Mouse (Mus musculus): ENCODE measurements around the gene 1600014C23Rik. TPM values are rescaled to one million over a fixed set of nuclear protein-coding genes. Genes with fewer than 3 reads are reported as not detected.

Gene 1600014C23Rik
- polyA plus RNA-seq, 1 experiment from 2014 or later: not detected

- H3K27ac ChIP-seq (ENCODE audit: low read length): no peak overlapping the region
- H3K36me3 ChIP-seq (ENCODE audit: insufficient read depth, low read length): no peaks in the 10 kb centered on the region
- no peaks in the 10 kb centered on the region for H3K27me3 ChIP-seq (ENCODE audit: insufficient read depth, low read length)
- H3K4me2 ChIP-seq (replicated peaks; ENCODE audit: low read depth, low read length): no peak overlapping the region
- peaks cover 5% of the 10 kb centered on the region for H3K4me1 ChIP-seq (ENCODE audit: insufficient read depth, low read length)
- no peak overlapping the region for H3K9ac ChIP-seq (replicated peaks; ENCODE audit: low read length)
- no peak for ATAC-seq (ENCODE audit: low FRiP score, low TSS enrichment)
- WGBS: 79% methylated on average over 13 of the region's 13 CpGs
- H3K9me3 ChIP-seq (ENCODE audit: low read length): no peaks in the 10 kb centered on the region
- no peak overlapping the region for H3K4me3 ChIP-seq (ENCODE audit: low read length)
Measured at GRCm38 (mm10) chr17:45754186-45754862, 20.7 kb upstream of the 1600014C23Rik start.

- peaks cover 5% of the 10 kb centered on the region for H3K4me1 ChIP-seq (ENCODE audit: insufficient read depth, low read length)
- ATAC-seq (ENCODE audit: low FRiP score, low TSS enrichment): no peak
- no peak overlapping the region for H3K4me3 ChIP-seq (ENCODE audit: low read length)
- no peaks in the 10 kb centered on the region for H3K9me3 ChIP-seq (ENCODE audit: low read length)
- H3K27me3 ChIP-seq (ENCODE audit: insufficient read depth, low read length): no peaks in the 10 kb centered on the region
- H3K9ac ChIP-seq (replicated peaks; ENCODE audit: low read length): no peak overlapping the region
- H3K4me2 ChIP-seq (replicated peaks; ENCODE audit: low read depth, low read length): no peak overlapping the region
- no peak overlapping the region for H3K27ac ChIP-seq (ENCODE audit: low read length)
- WGBS: 35% methylated on average over 11 of the region's 11 CpGs
- H3K36me3 ChIP-seq (ENCODE audit: insufficient read depth, low read length): no peaks in the 10 kb centered on the region
Measured at GRCm38 (mm10) chr17:45752678-45753077, 19.0 kb upstream of the 1600014C23Rik start.

- H3K9ac ChIP-seq (replicated peaks; ENCODE audit: low read length): no peak overlapping the region
- H3K4me1 ChIP-seq (ENCODE audit: insufficient read depth, low read length): peaks cover 7% of the 10 kb centered on the region
- WGBS: 80% methylated on average over 8 of the region's 8 CpGs
- no peak overlapping the region for H3K27ac ChIP-seq (ENCODE audit: low read length)
- H3K27me3 ChIP-seq (ENCODE audit: insufficient read depth, low read length): no peaks in the 10 kb centered on the region
- no peak for ATAC-seq (ENCODE audit: low FRiP score, low TSS enrichment)
- no peaks in the 10 kb centered on the region for H3K9me3 ChIP-seq (ENCODE audit: low read length)
- H3K4me2 ChIP-seq (replicated peaks; ENCODE audit: low read depth, low read length): no peak overlapping the region
- H3K4me3 ChIP-seq (ENCODE audit: low read length): no peak overlapping the region
- no peaks in the 10 kb centered on the region for H3K36me3 ChIP-seq (ENCODE audit: insufficient read depth, low read length)
Measured at GRCm38 (mm10) chr17:45752053-45752452, 18.4 kb upstream of the 1600014C23Rik start.

GRCm38 (mm10) chr17:45751359-45751758 is 17.7 kb upstream of the 1600014C23Rik start:
- H3K4me2 ChIP-seq (replicated peaks; ENCODE audit: low read depth, low read length): no peak overlapping the region
- no peak overlapping the region for H3K4me3 ChIP-seq (ENCODE audit: low read length)
- no peaks in the 10 kb centered on the region for H3K9me3 ChIP-seq (ENCODE audit: low read length)
- peaks cover 9% of the 10 kb centered on the region for H3K4me1 ChIP-seq (ENCODE audit: insufficient read depth, low read length)
- no peaks in the 10 kb centered on the region for H3K27me3 ChIP-seq (ENCODE audit: insufficient read depth, low read length)
- WGBS: 91% methylated on average over 1 of the region's 1 CpGs
- no peak for ATAC-seq (ENCODE audit: low FRiP score, low TSS enrichment)
- no peaks in the 10 kb centered on the region for H3K36me3 ChIP-seq (ENCODE audit: insufficient read depth, low read length)
- H3K9ac ChIP-seq (replicated peaks; ENCODE audit: low read length): no peak overlapping the region
- H3K27ac ChIP-seq (ENCODE audit: low read length): no peak overlapping the region

- Histone ChIP-seq H3K36me3 (ENCODE audit: insufficient read depth, low read length) (no peaks in the 10 kb centered on the region), H3K4me3 (ENCODE audit: low read length) (no peak overlapping the region), H3K4me2 (replicated peaks; ENCODE audit: low read depth, low read length) (no peak overlapping the region), H3K4me1 (ENCODE audit: insufficient read depth, low read length) (peaks cover 16% of the 10 kb centered on the region), H3K27me3 (ENCODE audit: insufficient read depth, low read length) (no peaks in the 10 kb centered on the region), H3K27ac (ENCODE audit: low read length) (no peak overlapping the region), H3K9me3 (ENCODE audit: low read length) (no peaks in the 10 kb centered on the region), H3K9ac (replicated peaks; ENCODE audit: low read length) (no peak overlapping the region)
- 61% methylated on average over 6 of the region's 6 CpGs for WGBS
- ATAC-seq (ENCODE audit: low FRiP score, low TSS enrichment): no peak
Measured at GRCm38 (mm10) chr17:45749100-45749499, 15.5 kb upstream of the 1600014C23Rik start.

GRCm38 (mm10) chr17:45747858-45748785 is 14.5 kb upstream of the 1600014C23Rik start:
- Histone ChIP-seq H3K4me2 (replicated peaks; ENCODE audit: low read depth, low read length) (no peak overlapping the region), H3K27me3 (ENCODE audit: insufficient read depth, low read length) (no peaks in the 10 kb centered on the region), H3K9ac (replicated peaks; ENCODE audit: low read length) (no peak overlapping the region), H3K36me3 (ENCODE audit: insufficient read depth, low read length) (no peaks in the 10 kb centered on the region), H3K27ac (ENCODE audit: low read length) (no peak overlapping the region), H3K9me3 (ENCODE audit: low read length) (no peaks in the 10 kb centered on the region), H3K4me1 (ENCODE audit: insufficient read depth, low read length) (peaks cover 16% of the 10 kb centered on the region), H3K4me3 (ENCODE audit: low read length) (no peak overlapping the region)
- WGBS: 77% methylated on average over 16 of the region's 16 CpGs
- ATAC-seq (ENCODE audit: low FRiP score, low TSS enrichment): no peak; the same call in 1 of the 2 replicates

GRCm38 (mm10) chr17:45747293-45747692 is 13.6 kb upstream of the 1600014C23Rik start:
- no peak overlapping the region for H3K4me2 ChIP-seq (replicated peaks; ENCODE audit: low read depth, low read length)
- 92% methylated on average over 4 of the region's 4 CpGs for WGBS
- peaks cover 16% of the 10 kb centered on the region for H3K4me1 ChIP-seq (ENCODE audit: insufficient read depth, low read length)
- no peak for ATAC-seq (ENCODE audit: low FRiP score, low TSS enrichment)
- H3K27me3 ChIP-seq (ENCODE audit: insufficient read depth, low read length): no peaks in the 10 kb centered on the region
- H3K9me3 ChIP-seq (ENCODE audit: low read length): no peaks in the 10 kb centered on the region
- no peaks in the 10 kb centered on the region for H3K36me3 ChIP-seq (ENCODE audit: insufficient read depth, low read length)
- H3K27ac ChIP-seq (ENCODE audit: low read length): no peak overlapping the region
- H3K9ac ChIP-seq (replicated peaks; ENCODE audit: low read length): no peak overlapping the region
- no peak overlapping the region for H3K4me3 ChIP-seq (ENCODE audit: low read length)

GRCm38 (mm10) chr17:45746755-45747154 is 13.1 kb upstream of the 1600014C23Rik start:
- Histone ChIP-seq H3K4me2 (replicated peaks; ENCODE audit: low read depth, low read length) (no peak overlapping the region), H3K4me3 (ENCODE audit: low read length) (no peak overlapping the region), H3K4me1 (ENCODE audit: insufficient read depth, low read length) (peaks cover 16% of the 10 kb centered on the region), H3K9me3 (ENCODE audit: low read length) (no peaks in the 10 kb centered on the region), H3K27me3 (ENCODE audit: insufficient read depth, low read length) (no peaks in the 10 kb centered on the region), H3K27ac (ENCODE audit: low read length) (no peak overlapping the region), H3K9ac (replicated peaks; ENCODE audit: low read length) (no peak overlapping the region), H3K36me3 (ENCODE audit: insufficient read depth, low read length) (no peaks in the 10 kb centered on the region)
- 41% methylated on average over 12 of the region's 12 CpGs for WGBS
- 0 out of 2 replicates have a peak, but pooled peaks have one; percentile 23 for ATAC-seq (ENCODE audit: low FRiP score, low TSS enrichment)

GRCm38 (mm10) chr17:45745629-45746028 is 12.0 kb upstream of the 1600014C23Rik start:
- peak; percentile 14; the same call in 1 of the 2 replicates for ATAC-seq (ENCODE audit: low FRiP score, low TSS enrichment)
- Histone ChIP-seq H3K4me1 (ENCODE audit: insufficient read depth, low read length) (peaks cover 16% of the 10 kb centered on the region), H3K4me2 (replicated peaks; ENCODE audit: low read depth, low read length) (no peak overlapping the region), H3K4me3 (ENCODE audit: low read length) (no peak overlapping the region), H3K9me3 (ENCODE audit: low read length) (no peaks in the 10 kb centered on the region), H3K36me3 (ENCODE audit: insufficient read depth, low read length) (no peaks in the 10 kb centered on the region), H3K27me3 (ENCODE audit: insufficient read depth, low read length) (no peaks in the 10 kb centered on the region), H3K9ac (replicated peaks; ENCODE audit: low read length) (no peak overlapping the region), H3K27ac (ENCODE audit: low read length) (no peak overlapping the region)
- WGBS: 56% methylated on average over 2 of the region's 2 CpGs

Measured in kidney, embryonic 16.5 days (tissue).